Mouse (Mus musculus): ENCODE measurements around the gene Arl6ip1. TPM values are rescaled to one million over a fixed set of nuclear protein-coding genes. Genes with fewer than 3 reads are reported as not detected.
A peak's percentile ranks its signal among the peaks of the same experiment; 100 is the strongest.

The Arl6ip1 gene
- polyA plus RNA-seq, 1 experiment = 344 TPM

DNA sequence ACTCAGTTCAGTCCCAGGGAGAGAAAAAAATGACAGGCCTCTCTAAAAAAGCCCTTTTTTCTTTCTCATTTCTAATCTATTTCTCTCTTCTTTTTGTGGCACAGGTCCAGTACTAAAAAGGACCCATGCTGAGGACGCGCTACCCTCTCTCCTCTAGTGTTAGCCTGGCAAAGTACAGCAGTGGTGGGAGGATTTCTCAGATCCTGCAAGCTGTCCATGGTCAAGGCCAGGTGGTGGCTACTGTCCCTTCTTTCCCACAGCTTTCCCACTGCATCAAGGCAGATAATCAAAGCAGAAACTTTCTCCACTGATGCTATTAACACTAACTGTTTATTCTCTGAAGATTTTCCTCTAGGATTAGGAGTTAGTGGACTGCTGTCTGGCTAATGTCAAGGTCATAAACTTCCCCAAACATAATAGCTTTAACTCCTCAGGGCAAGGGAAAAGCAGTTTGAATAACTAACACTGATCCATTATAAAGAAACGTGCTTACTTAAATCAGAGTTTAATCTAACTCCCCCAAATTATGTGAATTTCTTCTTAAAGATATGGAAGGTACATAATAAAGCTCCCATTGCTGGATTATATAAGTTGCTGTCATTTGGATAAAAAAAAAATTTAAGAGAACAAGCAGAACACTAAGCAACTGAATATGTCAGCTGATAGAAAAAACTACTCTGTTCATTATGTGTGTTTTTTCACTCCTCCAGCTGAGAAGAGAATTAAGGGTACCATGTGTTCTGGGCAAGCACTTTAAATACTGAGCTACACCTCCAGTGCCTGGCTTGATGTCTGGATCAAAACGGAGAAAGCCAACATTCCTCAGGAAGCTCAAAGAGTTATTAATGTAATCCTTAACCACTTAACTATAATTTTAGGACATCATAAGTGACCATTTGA lies 5.7 kb downstream of the Arl6ip1 start:
- peaks cover 12% of the 10 kb centered on the region for H3K36me3 ChIP-seq (ENCODE audit: control insufficient read depth, insufficient read depth, low read length)
- H3K4me1 ChIP-seq (ENCODE audit: control insufficient read depth, insufficient read depth, low read length) = peaks cover 31% of the 10 kb centered on the region
- TF ChIP-seq CTCF (conservative IDR thresholded peaks at IDR 0.05; ENCODE audit: insufficient read depth, insufficient read length, low read depth, low read length) (no peak), POLR2A (IDR thresholded peaks at IDR 0.05; ENCODE audit: low read depth, low read length) (no peak)
- WGBS = 53% methylated on average over 4 of the region's 4 CpGs
- no peak overlapping the region for H3K4me3 ChIP-seq (ENCODE audit: insufficient read depth, low read depth, low read length)
- 0 out of 2 replicates have a peak overlapping the region, but pooled peaks have one; percentile 47 for H3K27ac ChIP-seq (ENCODE audit: insufficient read depth, low read depth, low read length)
- H3K27me3 ChIP-seq (replicated peaks; ENCODE audit: control insufficient read depth, insufficient read depth, low read length) = no peaks in the 10 kb centered on the region
- DNase-seq = no peak

DNA sequence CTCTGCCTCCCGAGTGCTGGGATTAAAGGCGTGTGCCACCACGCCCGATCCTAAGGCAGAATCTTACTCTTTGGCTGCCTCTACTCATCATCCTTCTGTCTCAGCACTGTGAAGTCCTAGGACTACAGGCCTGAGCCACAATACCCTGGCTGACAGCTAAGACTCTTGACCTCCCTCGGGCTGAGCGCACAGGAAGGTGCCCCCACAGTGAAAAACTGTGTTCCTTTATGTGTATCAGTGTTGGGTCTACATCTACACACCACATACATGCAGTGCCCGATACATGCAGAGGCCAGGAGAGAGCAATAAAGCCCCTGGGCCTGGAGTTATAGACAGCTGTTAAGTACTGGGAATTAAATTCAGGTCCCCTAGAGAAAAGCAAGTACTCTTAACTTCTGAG lies 7.2 kb downstream of the Arl6ip1 start:
- 94% methylated on average over 7 of the region's 7 CpGs for WGBS
- no peak for TF ChIP-seq POLR2A (IDR thresholded peaks at IDR 0.05; ENCODE audit: low read depth, low read length)
- TF ChIP-seq CTCF (conservative IDR thresholded peaks at IDR 0.05; ENCODE audit: insufficient read depth, insufficient read length, low read depth, low read length) = no peak
- H3K4me3 ChIP-seq (ENCODE audit: insufficient read depth, low read depth, low read length) = no peak overlapping the region
- peaks cover 39% of the 10 kb centered on the region for H3K4me1 ChIP-seq (ENCODE audit: control insufficient read depth, insufficient read depth, low read length)
- no peaks in the 10 kb centered on the region for H3K27me3 ChIP-seq (replicated peaks; ENCODE audit: control insufficient read depth, insufficient read depth, low read length)
- peaks cover 12% of the 10 kb centered on the region for H3K36me3 ChIP-seq (ENCODE audit: control insufficient read depth, insufficient read depth, low read length)
- no peak for DNase-seq
- no peak overlapping the region for H3K27ac ChIP-seq (ENCODE audit: insufficient read depth, low read depth, low read length)

DNA sequence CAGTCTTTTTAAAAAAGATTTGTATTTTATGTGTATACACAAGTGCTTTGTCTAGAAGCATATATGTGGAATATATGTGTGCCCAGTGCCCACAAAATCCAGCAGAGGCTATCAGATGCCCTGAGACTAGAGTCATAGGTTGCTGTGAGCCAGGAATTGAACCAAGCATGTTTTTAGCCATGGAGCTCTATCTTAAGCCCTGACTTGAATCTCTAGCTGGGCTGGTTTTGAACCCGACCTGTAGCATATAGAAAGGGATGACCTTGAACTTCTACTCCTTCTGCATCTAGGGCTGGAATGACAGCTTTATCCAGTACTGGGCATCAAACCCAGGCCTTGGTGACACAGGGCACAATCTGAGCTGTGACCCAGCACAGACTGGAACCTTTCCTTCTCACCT lies 8.8 kb downstream of the Arl6ip1 start:
- H3K36me3 ChIP-seq (ENCODE audit: control insufficient read depth, insufficient read depth, low read length) = peaks cover 8% of the 10 kb centered on the region
- no peak for DNase-seq
- no peak overlapping the region for H3K4me3 ChIP-seq (ENCODE audit: insufficient read depth, low read depth, low read length)
- no peaks in the 10 kb centered on the region for H3K27me3 ChIP-seq (replicated peaks; ENCODE audit: control insufficient read depth, insufficient read depth, low read length)
- peaks cover 31% of the 10 kb centered on the region for H3K4me1 ChIP-seq (ENCODE audit: control insufficient read depth, insufficient read depth, low read length)
- WGBS = 63% methylated on average over 1 of the region's 1 CpGs
- no peak for TF ChIP-seq CTCF (conservative IDR thresholded peaks at IDR 0.05; ENCODE audit: insufficient read depth, insufficient read length, low read depth, low read length)
- no peak for TF ChIP-seq POLR2A (IDR thresholded peaks at IDR 0.05; ENCODE audit: low read depth, low read length)
- peak overlapping the region; percentile 79; the same call in 1 of the 2 replicates for H3K27ac ChIP-seq (ENCODE audit: insufficient read depth, low read depth, low read length)

DNA sequence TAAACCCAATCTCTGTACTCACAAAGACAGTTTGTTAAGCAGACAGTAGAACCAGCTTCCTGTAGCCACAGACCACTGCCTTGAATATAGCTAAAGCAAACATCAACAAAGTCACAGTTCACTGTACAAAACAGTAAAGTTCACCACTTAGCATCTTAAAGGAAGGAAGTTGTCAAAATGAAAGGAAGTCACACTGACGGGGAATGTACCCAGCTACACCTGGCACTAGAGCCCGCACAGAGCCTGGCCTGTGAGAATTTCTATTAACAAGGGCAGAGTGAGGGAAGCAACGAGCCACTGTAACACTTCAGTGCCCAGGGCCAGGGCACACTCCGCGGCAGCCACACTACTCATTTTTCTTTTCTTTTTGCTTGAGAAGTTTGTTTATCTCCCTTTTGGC lies 9.5 kb downstream of the Arl6ip1 start:
- Histone ChIP-seq H3K4me1 (ENCODE audit: control insufficient read depth, insufficient read depth, low read length) (peaks cover 32% of the 10 kb centered on the region), H3K27ac (ENCODE audit: insufficient read depth, low read depth, low read length) (peak overlapping the region; percentile 79), H3K4me3 (ENCODE audit: insufficient read depth, low read depth, low read length) (no peak overlapping the region), H3K36me3 (ENCODE audit: control insufficient read depth, insufficient read depth, low read length) (peaks cover 7% of the 10 kb centered on the region), H3K27me3 (replicated peaks; ENCODE audit: control insufficient read depth, insufficient read depth, low read length) (no peaks in the 10 kb centered on the region)
- no peak for TF ChIP-seq POLR2A (IDR thresholded peaks at IDR 0.05; ENCODE audit: low read depth, low read length)
- no peak for TF ChIP-seq CTCF (conservative IDR thresholded peaks at IDR 0.05; ENCODE audit: insufficient read depth, insufficient read length, low read depth, low read length)
- DNase-seq = peak; percentile 52
- 15% methylated on average over 5 of the region's 5 CpGs for WGBS

DNA sequence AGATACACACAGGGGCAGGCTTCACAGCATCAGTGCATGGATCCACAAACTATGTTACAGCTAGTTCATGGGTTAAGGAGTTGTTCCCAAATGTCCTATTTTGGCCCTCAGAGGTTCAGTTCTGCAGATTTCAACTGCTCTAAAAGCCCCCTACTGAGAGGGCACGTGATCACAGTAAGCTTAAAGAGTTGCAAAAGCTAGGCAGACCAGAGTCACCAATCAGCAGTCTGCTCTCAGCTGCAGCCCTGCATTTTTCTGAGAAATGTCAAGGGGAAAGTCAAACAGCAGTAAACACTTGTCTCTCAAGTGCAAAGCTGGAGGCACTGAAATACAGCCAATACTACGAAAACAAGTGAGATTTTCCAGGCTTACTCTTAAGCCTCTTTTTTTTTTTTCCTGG lies 10.3 kb downstream of the Arl6ip1 start:
- TF ChIP-seq POLR2A (IDR thresholded peaks at IDR 0.05; ENCODE audit: low read depth, low read length) (no peak), CTCF (conservative IDR thresholded peaks at IDR 0.05; ENCODE audit: insufficient read depth, insufficient read length, low read depth, low read length) (no peak)
- 35% methylated on average over 2 of the region's 2 CpGs for WGBS
- H3K27me3 ChIP-seq (replicated peaks; ENCODE audit: control insufficient read depth, insufficient read depth, low read length) = no peaks in the 10 kb centered on the region
- peaks cover 7% of the 10 kb centered on the region for H3K36me3 ChIP-seq (ENCODE audit: control insufficient read depth, insufficient read depth, low read length)
- DNase-seq = peak; percentile 85
- peak overlapping the region; percentile 96 for H3K27ac ChIP-seq (ENCODE audit: insufficient read depth, low read depth, low read length)
- H3K4me1 ChIP-seq (ENCODE audit: control insufficient read depth, insufficient read depth, low read length) = peaks cover 30% of the 10 kb centered on the region
- no peak overlapping the region for H3K4me3 ChIP-seq (ENCODE audit: insufficient read depth, low read depth, low read length)

DNA sequence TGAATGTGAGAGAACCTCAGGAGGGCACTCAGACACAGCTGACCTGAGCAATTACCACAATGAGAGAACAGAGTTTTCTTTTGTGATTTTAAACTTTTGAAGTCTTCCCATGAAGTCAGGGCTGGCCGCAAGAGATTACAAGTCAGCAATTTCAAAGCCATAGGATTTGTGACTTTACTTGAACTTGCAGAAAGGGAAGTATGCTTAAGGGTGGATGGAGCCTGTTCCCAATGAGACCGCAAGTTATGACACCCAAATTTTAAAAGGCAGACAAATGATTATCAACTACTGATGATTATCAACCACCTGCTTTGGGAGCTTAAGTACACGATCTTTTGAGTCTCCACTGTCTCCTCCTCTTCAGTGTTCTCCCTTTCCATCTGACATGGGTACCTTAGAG lies 11.0 kb downstream of the Arl6ip1 start:
- Histone ChIP-seq H3K4me3 (ENCODE audit: insufficient read depth, low read depth, low read length) (no peak overlapping the region), H3K27ac (ENCODE audit: insufficient read depth, low read depth, low read length) (peak overlapping the region; percentile 81), H3K4me1 (ENCODE audit: control insufficient read depth, insufficient read depth, low read length) (peaks cover 32% of the 10 kb centered on the region), H3K36me3 (ENCODE audit: control insufficient read depth, insufficient read depth, low read length) (peaks cover 7% of the 10 kb centered on the region), H3K27me3 (replicated peaks; ENCODE audit: control insufficient read depth, insufficient read depth, low read length) (no peaks in the 10 kb centered on the region)
- WGBS = 70% methylated on average over 3 of the region's 3 CpGs
- TF ChIP-seq POLR2A (IDR thresholded peaks at IDR 0.05; ENCODE audit: low read depth, low read length) = no peak
- no peak for TF ChIP-seq CTCF (conservative IDR thresholded peaks at IDR 0.05; ENCODE audit: insufficient read depth, insufficient read length, low read depth, low read length)
- DNase-seq = no peak

DNA sequence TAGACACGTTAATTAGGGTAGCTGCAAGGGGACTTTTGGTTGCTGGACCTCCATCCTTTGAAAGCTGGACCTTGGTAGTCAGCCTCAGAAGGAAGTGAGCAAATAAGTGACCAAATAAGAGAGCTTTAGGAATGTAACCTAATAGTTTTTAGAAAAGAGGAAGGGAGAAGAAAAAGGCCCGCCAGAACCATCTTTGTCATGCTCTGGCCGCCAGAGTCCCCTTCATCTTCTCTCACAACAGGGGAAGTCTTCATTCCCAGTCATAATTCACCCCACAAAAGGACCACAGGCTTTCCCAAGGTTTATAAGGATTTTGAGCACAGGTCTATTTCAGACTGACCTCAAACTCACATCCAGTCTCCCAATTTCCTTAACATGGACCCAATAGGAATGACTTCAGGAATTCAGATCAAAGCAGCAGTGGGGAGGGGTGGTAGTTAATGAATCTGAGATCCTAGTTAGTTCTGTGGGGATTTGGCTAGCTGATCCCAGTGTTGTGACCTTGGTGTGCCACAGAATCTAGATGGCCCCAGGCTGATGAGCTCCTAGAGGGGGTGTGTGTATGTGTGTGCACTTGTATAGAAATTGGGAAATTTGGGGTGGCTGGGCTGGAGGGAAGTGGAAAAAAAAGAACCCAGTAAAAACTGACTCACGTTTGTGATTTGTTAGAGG lies 11.8 kb downstream of the Arl6ip1 start:
- TF ChIP-seq CTCF (conservative IDR thresholded peaks at IDR 0.05; ENCODE audit: insufficient read depth, insufficient read length, low read depth, low read length) = no peak
- no peak for TF ChIP-seq POLR2A (IDR thresholded peaks at IDR 0.05; ENCODE audit: low read depth, low read length)
- Histone ChIP-seq H3K27ac (ENCODE audit: insufficient read depth, low read depth, low read length) (peak overlapping the region; percentile 81), H3K4me3 (ENCODE audit: insufficient read depth, low read depth, low read length) (no peak overlapping the region), H3K36me3 (ENCODE audit: control insufficient read depth, insufficient read depth, low read length) (peaks cover 4% of the 10 kb centered on the region), H3K27me3 (replicated peaks; ENCODE audit: control insufficient read depth, insufficient read depth, low read length) (no peaks in the 10 kb centered on the region), H3K4me1 (ENCODE audit: control insufficient read depth, insufficient read depth, low read length) (peaks cover 32% of the 10 kb centered on the region)
- DNase-seq = peak; percentile 74
- 34% methylated on average over 4 of the region's 4 CpGs for WGBS

Measured in kidney, adult 2 months (tissue).